Mouse (Mus musculus): ENCODE results near the gene Nccrp1.
A peak's percentile ranks its signal among the peaks of the same experiment; 100 is the strongest.

The Nccrp1 gene

GRCm38 (mm10) chr7:28547154-28547553, at the start of gene Nccrp1:
TSS of gene Nccrp1 (minus strand) at chr7:28547254.
- no peak for DNase-seq (ENCODE audit: low read depth)

GRCm38 (mm10) chr7:28595751-28596435, 48.8 kb upstream of the Nccrp1 start:
- DNase-seq (ENCODE audit: low read depth): no peak

GRCm38 (mm10) chr7:28593206-28594111, 46.4 kb upstream of the Nccrp1 start:
- peak; percentile 21 for DNase-seq (ENCODE audit: low read depth)

GRCm38 (mm10) chr7:28591862-28592261, 44.8 kb upstream of the Nccrp1 start:
- DNase-seq (ENCODE audit: low read depth): no peak

GRCm38 (mm10) chr7:28587644-28588043, 40.6 kb upstream of the Nccrp1 start:
- DNase-seq (ENCODE audit: low read depth): no peak

GRCm38 (mm10) chr7:28586663-28587411, 39.8 kb upstream of the Nccrp1 start:
- DNase-seq (ENCODE audit: low read depth): peak; percentile 55

GRCm38 (mm10) chr7:28585001-28585400, 37.9 kb upstream of the Nccrp1 start:
- DNase-seq (ENCODE audit: low read depth): no peak

GRCm38 (mm10) chr7:28584468-28584867, 37.4 kb upstream of the Nccrp1 start:
- no peak for DNase-seq (ENCODE audit: low read depth)

GRCm38 (mm10) chr7:28583570-28584344, 36.7 kb upstream of the Nccrp1 start:
- no peak for DNase-seq (ENCODE audit: low read depth)

GRCm38 (mm10) chr7:28582841-28583240, 35.8 kb upstream of the Nccrp1 start:
- DNase-seq (ENCODE audit: low read depth): no peak

GRCm38 (mm10) chr7:28581721-28582120, 34.7 kb upstream of the Nccrp1 start:
- DNase-seq (ENCODE audit: low read depth): no peak

GRCm38 (mm10) chr7:28579826-28580225, 32.8 kb upstream of the Nccrp1 start:
- DNase-seq (ENCODE audit: low read depth): no peak

- peak; percentile 14 for DNase-seq (ENCODE audit: low read depth)
Observed at GRCm38 (mm10) chr7:28578543-28579053, 31.5 kb upstream of the Nccrp1 start.

- peak; percentile 65 for DNase-seq (ENCODE audit: low read depth)
Observed at GRCm38 (mm10) chr7:28577826-28578542, 30.9 kb upstream of the Nccrp1 start.

GRCm38 (mm10) chr7:28576271-28576914, 29.3 kb upstream of the Nccrp1 start:
- DNase-seq (ENCODE audit: low read depth): no peak

- no peak for DNase-seq (ENCODE audit: low read depth)
Observed at GRCm38 (mm10) chr7:28575597-28575996, 28.5 kb upstream of the Nccrp1 start.

- DNase-seq (ENCODE audit: low read depth): no peak
Observed at GRCm38 (mm10) chr7:28573236-28573635, 26.2 kb upstream of the Nccrp1 start.

GRCm38 (mm10) chr7:28572689-28573088, 25.6 kb upstream of the Nccrp1 start:
- no peak for DNase-seq (ENCODE audit: low read depth)

- DNase-seq (ENCODE audit: low read depth): peak; percentile 26
Observed at GRCm38 (mm10) chr7:28570982-28571682, 24.1 kb upstream of the Nccrp1 start.

Measured in 416B (cell line).